Mouse (Mus musculus) liver, embryonic 14.5 days (tissue): ENCODE results near the gene Hoga1.
A peak's percentile ranks its signal among the peaks of the same experiment; 100 is the strongest.

Experiments
- CTCF ChIP-seq: IDR thresholded peaks from 2 replicates; pipeline ENCODE4 v1.5.1; 2016; ENCODE audit warnings: antibody characterized with exemption, low read depth, control low read depth
- EP300 ChIP-seq: IDR thresholded peaks from 2 replicates; pipeline ENCODE4 v1.6.1; 2016; ENCODE audit warnings: antibody characterized with exemption, low read depth

- peak; percentile 95 for TF ChIP-seq CTCF
- TF ChIP-seq EP300 = no peak
Observed at GRCm38 (mm10) chr19:42035456-42036248, 9.8 kb upstream of the Hoga1 start, which contains the start of gene Ankrd2.
